Comparison of ENCODE assay signal across 30 mouse cellular contexts in genomic region chr13:33095575-33095974, GRCm38 (mm10). TPM values are rescaled to one million over a fixed set of nuclear protein-coding genes. Genes with fewer than 3 reads are reported as not detected.
"Had no signal": no experiment of that assay in that cellular context is flagged by ENCODE, and none has a peak within 500 bp of the region (broad histone marks: within the 10 kb centered on the region; RNA-seq: fewer than 3 reads in every experiment).

No protein-coding gene starts in this region.

- H3K9me3 ChIP-seq: embryonic facial prominence, embryonic 10.5 days; embryonic facial prominence, embryonic 12.5 days; embryonic facial prominence, embryonic 13.5 days; embryonic facial prominence, embryonic 15.5 days; forebrain, embryonic 10.5 days; forebrain, embryonic 12.5 days; forebrain, embryonic 13.5 days; forebrain, embryonic 15.5 days had no signal

- H3K4me1 ChIP-seq: embryonic facial prominence, embryonic 10.5 days; embryonic facial prominence, embryonic 12.5 days; embryonic facial prominence, embryonic 13.5 days; embryonic facial prominence, embryonic 15.5 days; forebrain, embryonic 10.5 days; forebrain, embryonic 12.5 days; forebrain, embryonic 13.5 days; forebrain, embryonic 15.5 days had no signal

- H3K4me3 ChIP-seq: embryonic facial prominence, embryonic 10.5 days; embryonic facial prominence, embryonic 12.5 days; embryonic facial prominence, embryonic 13.5 days; embryonic facial prominence, embryonic 15.5 days; erythroblast, embryonic 14.5 days; forebrain, embryonic 10.5 days; forebrain, embryonic 12.5 days; forebrain, embryonic 13.5 days; forebrain, embryonic 15.5 days; gastrocnemius, adult 2 months; heart, adult 2 months had no signal

- H3K27me3 ChIP-seq: embryonic facial prominence, embryonic 12.5 days; embryonic facial prominence, embryonic 13.5 days; embryonic facial prominence, embryonic 15.5 days; forebrain, embryonic 12.5 days; forebrain, embryonic 13.5 days; forebrain, embryonic 15.5 days had no signal

- H3K9ac ChIP-seq: embryonic facial prominence, embryonic 12.5 days; embryonic facial prominence, embryonic 13.5 days; embryonic facial prominence, embryonic 15.5 days; forebrain, embryonic 12.5 days; forebrain, embryonic 13.5 days; forebrain, embryonic 15.5 days; forebrain, postnatal 0 days had no signal

- H3K36me3 ChIP-seq: embryonic facial prominence, embryonic 10.5 days; embryonic facial prominence, embryonic 12.5 days; embryonic facial prominence, embryonic 13.5 days; embryonic facial prominence, embryonic 15.5 days; forebrain, embryonic 10.5 days; forebrain, embryonic 12.5 days; forebrain, embryonic 15.5 days had no signal

- H3K27ac ChIP-seq: embryonic facial prominence, embryonic 10.5 days; embryonic facial prominence, embryonic 12.5 days; embryonic facial prominence, embryonic 13.5 days; embryonic facial prominence, embryonic 15.5 days; forebrain, embryonic 10.5 days; forebrain, embryonic 12.5 days; forebrain, embryonic 13.5 days; forebrain, embryonic 15.5 days; gastrocnemius, adult 2 months; heart, adult 2 months had no signal

- DNase-seq: cerebellum, adult 9-10 months; cerebellum, adult 9-11 months; cerebellum, postnatal 10 days; cerebellum, postnatal 14 days; cerebellum, postnatal 25 days; cerebellum, postnatal 36 days; embryo, embryonic 11 days; forebrain, postnatal 0 days; gastrocnemius, adult 2 months; gastrocnemius, postnatal 10 days; gastrocnemius, postnatal 14 days; gastrocnemius, postnatal 25 days; gastrocnemius, postnatal 36 days; heart, adult 11 months; heart, adult 18-20 months; heart, adult 2 months had no signal

- H3K4me2 ChIP-seq: embryonic facial prominence, embryonic 12.5 days; embryonic facial prominence, embryonic 13.5 days; embryonic facial prominence, embryonic 15.5 days; forebrain, embryonic 12.5 days; forebrain, embryonic 13.5 days; forebrain, embryonic 15.5 days had no signal

RNA-seq across cellular contexts. Expression of gene Serpinb1b, which starts 17.2 kb away (rescaled TPM):
- total RNA-seq: common myeloid progenitor, adult 5-6 weeks; gastrocnemius, adult 18-20 months; gastrocnemius, adult 2 months; gastrocnemius, adult 8-10 months; gastrocnemius, postnatal 25 days; gastrocnemius, postnatal 36 days; granulocyte monocyte progenitor cell, adult 5-6 weeks; heart, adult 18-20 months; heart, adult 2 months; heart, adult 8-10 months had no signal
- polyA plus RNA-seq: erythroblast, embryonic 14.5 days; forebrain, embryonic 10.5 days; heart, adult 2 months had no signal
